Mouse (Mus musculus): ENCODE measurements around the gene Dynlt1f.
"Not testable (repeated sequence)": the region's sequence is repeated elsewhere in the genome, so short reads cannot be mapped to it uniquely, and the experiment has no call there.

DNA sequence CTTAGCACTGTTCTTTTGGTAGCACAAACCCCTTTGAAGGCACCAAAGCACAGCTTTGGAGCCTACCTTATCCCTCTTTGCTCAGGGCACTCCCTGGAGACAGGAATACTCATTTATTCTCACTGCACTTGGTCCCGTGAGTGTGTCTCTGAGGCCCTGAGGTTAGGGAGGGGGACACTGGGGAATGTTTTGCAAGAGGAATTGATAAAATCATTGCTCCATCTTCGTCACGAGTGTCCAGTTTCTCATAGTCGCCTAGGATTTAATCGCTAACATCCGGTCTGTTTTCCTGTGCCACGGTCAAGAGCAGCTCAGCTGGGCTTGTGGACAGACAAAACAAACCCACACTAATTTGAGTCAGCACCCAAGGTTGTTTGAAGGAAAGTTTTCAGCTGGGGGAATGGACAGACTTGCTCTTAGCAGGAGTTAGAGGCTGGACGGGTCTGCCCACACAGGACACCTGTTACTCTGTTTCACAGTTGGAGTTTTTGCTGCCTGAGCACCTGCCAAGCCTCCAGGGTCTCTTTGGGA, 29.7 kb upstream of the Dynlt1f start:
- not testable (repeated sequence) for TF ChIP-seq POLR2A (IDR thresholded peaks at IDR 0.05; ENCODE audit: control insufficient read depth, extremely low read depth, insufficient read depth, low read length, poor library complexity); CTCF (IDR thresholded peaks at IDR 0.05; ENCODE audit: borderline replicate concordance, control insufficient read depth, extremely low read depth, insufficient read depth, low read length, poor library complexity)

All from thymus, adult 2 months (tissue).